Mouse (Mus musculus): ENCODE results near the gene Calhm2.

Calhm2 gene

GRCm38 (mm10) chr19:47067924-47068611 is 70.0 kb downstream of the Calhm2 start:
- DNase-seq (ENCODE audit: low read depth, low spot score) = peak; percentile 92

- DNase-seq (ENCODE audit: low read depth, low spot score) = peak; percentile 98
Observed at GRCm38 (mm10) chr19:47067096-47067882, 70.8 kb downstream of the Calhm2 start, which contains the start of gene Taf5. Gene Taf5 (plus strand): TSS chr19:47067746.

GRCm38 (mm10) chr19:47065860-47066259 is 72.2 kb downstream of the Calhm2 start:
- DNase-seq (ENCODE audit: low read depth, low spot score) = no peak

- no peak for DNase-seq (ENCODE audit: low read depth, low spot score)
Observed at GRCm38 (mm10) chr19:47057684-47058083, 80.4 kb downstream of the Calhm2 start.
